Mouse (Mus musculus) embryonic facial prominence, embryonic 14.5 days (tissue): ENCODE data around the gene Pmel. TPM values are rescaled to one million over a fixed set of nuclear protein-coding genes. Genes with fewer than 3 reads are reported as not detected.

Source experiments
- ATAC-seq: fragments of 200-750 bp; cut with Nextera tagmentation; 2 replicates; pipeline ENCODE4 v1.8.0; 2017; ENCODE audit warnings: low read depth, moderate number of reproducible peaks, moderate TSS enrichment
- DNase-seq: peaks from one replicate; pipeline ENCODE4 v3.0.0-alpha.2; 2015; ENCODE audit warnings: low spot score
- H3K27ac ChIP-seq: fragments of 300-500 bp; sonication (generic); replicated peaks from 2 replicates; pipeline ENCODE4 v1.5.1; 2014; ENCODE audit warnings: low read depth, mild to moderate bottlenecking, low read length, moderate library complexity
- H3K27me3 ChIP-seq: fragments of 300-500 bp; sonication (generic); replicated peaks from 2 replicates; pipeline ENCODE4 v1.6.1; 2014; ENCODE audit warnings: low read length; ENCODE audit not compliant: control insufficient read depth, insufficient read depth
- H3K36me3 ChIP-seq: fragments of 300-500 bp; sonication (generic); 2 replicates; pipeline ENCODE4 v1.6.1; 2014; ENCODE audit warnings: low read length, mixed read lengths; ENCODE audit not compliant: control insufficient read depth, insufficient read depth
- H3K4me1 ChIP-seq: fragments of 300-500 bp; sonication (generic); 2 replicates; pipeline ENCODE4 v1.6.1; 2014; ENCODE audit warnings: antibody characterized with exemption, low read length; ENCODE audit not compliant: control insufficient read depth, insufficient read depth
- H3K4me2 ChIP-seq: fragments of 300-500 bp; sonication (generic); 2 replicates; pipeline ENCODE4 v1.6.1; 2014; ENCODE audit warnings: low read depth, mild to moderate bottlenecking, low read length, moderate library complexity, mixed read lengths
- H3K4me3 ChIP-seq: fragments of 300-500 bp; sonication (generic); 2 replicates; pipeline ENCODE4 v1.5.1; 2014; ENCODE audit warnings: low read depth, mild to moderate bottlenecking, low read length
- H3K9ac ChIP-seq: fragments of 300-500 bp; sonication (generic); 2 replicates; pipeline ENCODE4 v1.6.1; 2014; ENCODE audit warnings: low read depth, mild to moderate bottlenecking, low read length, moderate library complexity, mixed read lengths
- H3K9me3 ChIP-seq: fragments of 300-500 bp; sonication (generic); 2 replicates; pipeline ENCODE4 v1.6.1; 2016; ENCODE audit warnings: low read length; ENCODE audit not compliant: control insufficient read depth
- WGBS: fragments of 180-500 bp; shearing (Covaris S2); extraction: QIAGEN DNeasy Blood & Tissue Kit; methylation state at CpG from one replicate; pipeline ENCODE4 v1.1.7; 2014; 5-methylcytosine and 5-hydroxymethylcytosine counted together
- polyA plus RNA-seq: library from polyadenylated mRNA; unstranded; fragments of >200 nt; fragmentation: Nextera tagmentation; extraction: Ambion mirVana; gene quantifications from 2 replicates; pipeline ENCODE4 v1.2.1, GENCODE M21; 2014

Gene Pmel
- polyA plus RNA-seq, 1 experiment from 2014 or later: 14.6 TPM

GRCm38 (mm10) chr10:128743235-128743634 lies 39.2 kb downstream of the Pmel start:
- DNase-seq (peak; percentile 4), ATAC-seq (no peak)
- WGBS: 7% methylated on average over 7 of the region's 7 CpGs
- H3K9ac ChIP-seq: peak overlapping the region; percentile 74
- no peaks in the 10 kb centered on the region for H3K27me3 ChIP-seq
- H3K9me3 ChIP-seq: no peaks in the 10 kb centered on the region
- peaks cover 20% of the 10 kb centered on the region; the same call in 1 of the 2 replicates for H3K4me1 ChIP-seq
- peak overlapping the region; percentile 59 for H3K4me3 ChIP-seq
- no peaks in the 10 kb centered on the region for H3K36me3 ChIP-seq
- peak overlapping the region; percentile 80 for H3K4me2 ChIP-seq
- H3K27ac ChIP-seq: peak overlapping the region; percentile 75

GRCm38 (mm10) chr10:128743791-128744191 lies 39.8 kb downstream of the Pmel start:
- no peaks in the 10 kb centered on the region for H3K36me3 ChIP-seq
- WGBS: 0% methylated on average over 14 of the region's 37 CpGs

GRCm38 (mm10) chr10:128744211-128744610 lies 40.2 kb downstream of the Pmel start:
- Histone ChIP-seq H3K4me1 (peaks cover 20% of the 10 kb centered on the region; the same call in 1 of the 2 replicates), H3K9ac (peak overlapping the region; percentile 74), H3K4me2 (peak overlapping the region; percentile 80), H3K27me3 (no peaks in the 10 kb centered on the region), H3K4me3 (peak overlapping the region; percentile 59), H3K36me3 (no peaks in the 10 kb centered on the region), H3K27ac (peak overlapping the region; percentile 75), H3K9me3 (no peaks in the 10 kb centered on the region)
- WGBS: 17% methylated on average over 8 of the region's 8 CpGs
- DNase-seq (no peak), ATAC-seq (no peak)

More at GRCm38 (mm10) chr10:128743791-128744191, 39.8 kb downstream of the Pmel start:
- Histone ChIP-seq H3K27me3 (no peaks in the 10 kb centered on the region), H3K4me2 (peak overlapping the region; percentile 80), H3K9me3 (no peaks in the 10 kb centered on the region), H3K9ac (peak overlapping the region; percentile 74), H3K4me1 (peaks cover 20% of the 10 kb centered on the region; the same call in 1 of the 2 replicates), H3K27ac (peak overlapping the region; percentile 75), H3K4me3 (peak overlapping the region; percentile 59)
- DNase-seq (peak; percentile 73), ATAC-seq (peak; percentile 41)

- H3K4me2 ChIP-seq: peak within 1 kb of the TSS; percentile 80
- H3K36me3 ChIP-seq: no peaks in the 10 kb centered on the region
- no peaks in the 10 kb centered on the region for H3K9me3 ChIP-seq
- peak; percentile 41 for DNase-seq
- peak within 1 kb of the TSS; percentile 75 for H3K27ac ChIP-seq
- H3K27me3 ChIP-seq: no peaks in the 10 kb centered on the region
- peak within 1 kb of the TSS; percentile 59 for H3K4me3 ChIP-seq
- H3K9ac ChIP-seq: peak within 1 kb of the TSS; percentile 74
- 22% methylated on average over 18 of the region's 18 CpGs for WGBS
- H3K4me1 ChIP-seq: peaks cover 25% of the 10 kb centered on the region; the same call in 1 of the 2 replicates
- ATAC-seq: no peak
Observed at GRCm38 (mm10) chr10:128744680-128745601, 40.9 kb downstream of the Pmel start, which contains the start of gene Dgka. Gene Dgka, minus strand, starts transcription at chr10:128744855.

GRCm38 (mm10) chr10:128745946-128746613 lies 42.1 kb downstream of the Pmel start:
- Histone ChIP-seq H3K4me1 (peaks cover 25% of the 10 kb centered on the region; the same call in 1 of the 2 replicates), H3K27ac (no peak overlapping the region), H3K9ac (no peak overlapping the region), H3K4me3 (no peak overlapping the region), H3K4me2 (no peak overlapping the region), H3K27me3 (no peaks in the 10 kb centered on the region), H3K36me3 (no peaks in the 10 kb centered on the region), H3K9me3 (no peaks in the 10 kb centered on the region)
- WGBS: 90% methylated on average over 10 of the region's 10 CpGs
- ATAC-seq (no peak), DNase-seq (no peak)

- H3K4me3 ChIP-seq: peak overlapping the region; percentile 58
- peak overlapping the region; percentile 88 for H3K9ac ChIP-seq
- ATAC-seq (no peak), DNase-seq (no peak)
- H3K36me3 ChIP-seq: no peaks in the 10 kb centered on the region
- peak overlapping the region; percentile 90 for H3K4me2 ChIP-seq
- peak overlapping the region; percentile 96 for H3K27ac ChIP-seq
- no peaks in the 10 kb centered on the region for H3K9me3 ChIP-seq
- 36% methylated on average over 9 of the region's 9 CpGs for WGBS
- H3K4me1 ChIP-seq: peaks cover 25% of the 10 kb centered on the region; the same call in 1 of the 2 replicates
- H3K27me3 ChIP-seq: no peaks in the 10 kb centered on the region
Observed at GRCm38 (mm10) chr10:128746972-128747645, 43.1 kb downstream of the Pmel start.

GRCm38 (mm10) chr10:128747646-128748251 lies 43.8 kb downstream of the Pmel start, which contains the start of gene Pym1:
Gene Pym1, plus strand, starts transcription at chr10:128747889.
- Histone ChIP-seq H3K4me3 (peak within 1 kb of the TSS; percentile 58), H3K9ac (peak within 1 kb of the TSS; percentile 88), H3K4me2 (peak within 1 kb of the TSS; percentile 90), H3K36me3 (peaks cover 6% of the 10 kb centered on the region; the same call in 1 of the 2 replicates), H3K27ac (peak within 1 kb of the TSS; percentile 96), H3K27me3 (no peaks in the 10 kb centered on the region), H3K9me3 (no peaks in the 10 kb centered on the region), H3K4me1 (peaks cover 21% of the 10 kb centered on the region; the same call in 1 of the 2 replicates)
- peak; percentile 73 for ATAC-seq
- DNase-seq: peak; percentile 92
- WGBS: 2% methylated on average over 23 of the region's 36 CpGs
